Mouse (Mus musculus) gastrocnemius, adult 8-10 months (tissue): ENCODE measurements around the gene Lsmem1. TPM values are rescaled to one million over a fixed set of nuclear protein-coding genes. Genes with fewer than 3 reads are reported as not detected.
A peak's percentile ranks its signal among the peaks of the same experiment; 100 is the strongest.
"Not testable (repeated sequence)": the region's sequence is repeated elsewhere in the genome, so short reads cannot be mapped to it uniquely, and the experiment has no call there.

Experiments
- DNase-seq, 2 experiments: peaks; one replicate each; pipeline ENCODE4 v3.0.0; 2022; ENCODE audit warnings: low spot score in 2 of 2
- total RNA-seq, 4 experiments: library from RNA; stranded (reverse); gene quantifications; 2 replicates each; pipeline ENCODE4 v1.2.4; 2022

The Lsmem1 gene
- total RNA-seq, 4 experiments from 2014 or later: 64.2 to 78.9 (median 74.6) TPM

DNA sequence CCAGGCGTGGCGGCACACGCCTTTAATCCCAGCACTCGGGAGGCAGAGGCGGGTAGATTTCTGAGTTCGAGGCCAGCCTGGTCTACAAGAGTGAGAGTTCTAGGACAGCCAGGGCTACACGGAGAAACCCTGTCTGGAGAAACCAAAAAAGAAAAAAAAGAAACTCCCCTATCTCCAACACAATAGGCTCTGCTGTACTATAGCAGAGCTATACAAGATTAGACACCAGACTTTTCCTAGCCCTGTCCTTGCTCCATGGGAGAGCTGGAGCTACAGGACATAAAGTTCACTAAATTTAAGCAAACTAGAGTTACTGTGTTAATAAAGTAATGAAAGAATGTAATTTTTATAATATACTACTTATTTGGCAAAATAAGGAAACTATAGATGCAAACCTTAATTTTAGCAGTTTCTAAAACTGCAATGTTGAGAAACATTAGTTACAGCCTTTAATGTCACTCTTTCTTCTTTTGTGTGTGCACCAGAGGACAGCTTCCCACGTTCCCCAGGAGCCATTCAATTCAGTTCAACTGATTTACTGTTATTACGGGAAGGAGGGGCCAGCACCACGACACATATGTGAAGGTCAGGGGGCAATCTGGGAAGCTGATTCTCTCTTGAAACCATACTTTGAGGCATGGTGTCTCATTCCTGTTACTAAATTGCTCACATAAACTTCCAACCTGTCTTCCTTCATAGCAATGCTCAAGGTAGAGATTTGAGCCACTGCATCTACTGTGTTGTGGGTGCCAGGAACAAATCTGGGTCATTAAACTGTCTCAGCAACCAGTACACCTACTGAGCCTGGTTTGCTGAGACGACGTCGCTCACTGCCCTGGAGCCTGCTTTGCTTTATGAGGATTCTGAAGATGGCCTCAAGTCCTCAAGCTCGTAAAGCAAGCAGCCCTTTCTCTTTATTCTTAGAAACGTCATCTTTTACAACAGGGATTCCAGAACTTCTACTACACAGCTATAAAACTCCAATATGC is 15.9 kb upstream of the Lsmem1 start:
- DNase-seq: no peak

DNA sequence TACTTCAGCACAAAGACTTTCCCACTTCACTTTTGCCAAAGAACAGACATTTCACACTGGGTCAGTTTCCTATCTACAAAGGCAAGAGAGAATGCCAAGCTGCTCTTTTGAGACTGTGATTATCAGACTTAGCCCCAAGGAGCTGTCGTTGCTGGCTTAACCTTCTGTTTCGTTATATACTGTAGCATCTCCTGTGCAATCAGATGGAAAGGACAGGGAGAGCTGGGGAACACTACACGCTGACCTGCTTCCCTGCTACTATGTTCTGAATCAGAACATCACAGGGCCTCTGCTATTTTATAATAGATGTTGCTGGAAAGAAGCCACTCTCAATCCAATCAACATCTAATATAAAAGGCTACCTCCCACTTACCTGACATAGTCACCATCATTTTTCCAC is 9.8 kb upstream of the Lsmem1 start:
- no peak for DNase-seq

DNA sequence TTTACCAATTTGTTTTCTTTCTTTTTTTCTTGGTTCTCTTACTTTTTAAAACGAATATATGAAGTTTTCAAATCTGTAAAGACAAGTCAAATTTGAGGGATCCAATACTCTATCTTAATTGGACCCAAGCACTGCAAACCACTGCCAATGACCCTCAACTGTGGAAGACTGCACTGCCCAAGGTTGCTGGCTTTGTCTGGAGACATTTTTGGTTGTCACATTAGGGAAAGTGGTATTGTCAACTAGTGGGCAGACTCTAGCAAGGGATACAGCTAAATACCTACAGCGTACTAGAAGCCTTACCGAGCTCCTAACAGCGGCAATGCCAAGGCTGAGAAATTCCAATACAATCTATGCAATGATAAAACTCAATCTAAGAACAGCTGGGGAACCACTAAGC is 8.6 kb upstream of the Lsmem1 start:
- no peak for DNase-seq

DNA sequence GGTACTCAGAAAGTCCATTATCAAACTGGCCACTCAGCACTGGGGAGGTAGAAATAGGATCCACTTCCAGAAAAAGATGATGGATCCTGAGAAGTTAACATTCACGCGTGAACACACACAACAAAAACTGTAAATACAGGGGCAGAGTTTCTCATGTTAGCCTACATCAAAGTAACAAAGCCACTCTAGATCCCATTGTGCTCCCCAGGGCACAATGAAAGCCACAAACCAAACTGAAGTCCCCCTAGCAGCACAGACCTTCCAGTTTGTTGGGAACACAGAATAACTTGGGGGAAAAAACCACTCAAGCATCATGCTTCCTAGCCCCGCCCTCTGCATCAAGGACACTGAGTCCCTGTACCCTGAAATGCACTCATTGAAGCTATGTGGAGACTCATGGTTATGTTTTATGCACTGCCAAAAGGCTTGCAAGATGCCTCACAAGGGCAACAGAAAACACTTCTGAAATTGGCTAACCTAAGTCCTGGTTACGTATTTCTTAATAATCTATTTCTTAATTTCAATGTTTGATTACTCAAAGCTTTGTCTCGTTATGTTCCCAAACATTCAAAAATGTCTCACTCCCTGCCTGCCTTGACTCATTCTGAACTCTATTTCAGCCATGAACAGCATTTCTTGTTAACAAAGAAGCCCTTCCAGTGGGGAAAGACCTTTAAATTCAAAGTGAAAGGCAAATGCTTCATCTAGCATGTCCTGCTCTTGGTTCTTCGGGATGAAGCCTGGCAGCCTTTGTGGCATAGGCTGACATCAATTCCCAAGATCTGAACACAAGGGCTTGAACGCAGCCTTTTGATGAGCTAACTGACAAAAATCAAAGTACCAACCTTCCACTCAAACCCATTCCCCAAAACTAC is 3.1 kb upstream of the Lsmem1 start:
- DNase-seq: no peak

DNA sequence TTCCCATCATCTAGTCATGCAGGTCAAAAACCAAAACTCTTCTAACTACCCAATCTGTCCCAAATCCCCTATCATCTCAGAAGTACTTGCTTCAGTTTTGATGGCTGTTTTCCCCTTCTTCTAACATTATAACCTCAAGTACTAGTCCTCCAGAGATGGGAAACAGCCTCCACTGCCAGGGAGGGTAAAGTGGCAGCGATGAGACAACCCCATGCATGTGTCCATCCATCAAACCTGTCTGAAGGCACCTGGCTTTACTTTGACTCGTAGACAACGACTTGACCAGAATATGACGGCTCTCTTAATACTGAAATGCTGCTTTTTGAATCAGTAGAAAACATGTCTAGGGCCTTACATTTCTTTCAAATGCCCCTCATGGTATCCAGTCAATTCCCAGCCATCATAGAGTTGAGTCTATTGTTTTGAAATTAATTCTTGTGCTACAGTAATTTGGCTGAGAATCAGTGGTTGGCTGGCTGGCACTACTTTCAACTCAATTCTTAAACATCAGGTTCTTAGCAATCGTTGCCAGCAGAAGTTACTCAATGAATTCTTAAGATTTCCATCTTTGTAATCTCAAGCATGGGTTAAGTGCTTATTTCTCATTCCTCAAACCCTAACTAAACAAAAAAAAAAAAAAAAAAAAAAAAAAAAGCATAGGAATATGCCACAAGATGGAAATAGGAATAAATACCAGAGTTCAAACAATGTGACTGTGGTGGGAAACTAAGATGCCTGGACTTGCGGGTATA is 1.4 kb upstream of the Lsmem1 start:
- DNase-seq: no peak

DNA sequence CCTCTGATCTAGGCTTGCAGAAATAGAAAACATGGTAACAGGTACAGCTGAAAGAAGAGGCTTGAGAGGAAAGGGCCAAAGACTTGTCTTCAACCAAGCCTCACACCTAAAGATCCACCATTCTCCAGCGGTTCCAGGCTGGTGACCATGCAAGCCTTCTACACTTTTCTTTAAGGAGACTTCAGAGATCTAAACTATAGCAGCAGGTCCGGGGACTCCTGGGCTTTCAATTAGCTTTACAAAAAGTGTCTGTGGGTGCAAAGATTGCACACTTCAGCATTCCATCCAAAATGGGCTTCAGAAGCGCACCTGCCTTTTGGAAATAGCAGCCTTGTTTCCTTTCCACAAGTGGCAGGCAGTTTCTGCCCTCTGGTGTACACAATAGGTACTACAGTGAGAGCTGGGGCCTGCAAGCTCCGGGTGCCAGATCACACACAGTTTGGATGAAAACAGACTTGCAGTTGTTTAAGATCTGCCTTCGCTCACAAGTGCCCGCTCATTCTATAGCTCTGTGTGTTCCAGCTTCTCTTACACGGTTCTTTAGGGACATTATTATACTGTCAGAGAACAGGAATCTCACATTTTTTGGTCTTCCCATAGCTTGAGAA is 609 bp upstream of the Lsmem1 start:
- DNase-seq: peak; percentile 61 to 65

DNA sequence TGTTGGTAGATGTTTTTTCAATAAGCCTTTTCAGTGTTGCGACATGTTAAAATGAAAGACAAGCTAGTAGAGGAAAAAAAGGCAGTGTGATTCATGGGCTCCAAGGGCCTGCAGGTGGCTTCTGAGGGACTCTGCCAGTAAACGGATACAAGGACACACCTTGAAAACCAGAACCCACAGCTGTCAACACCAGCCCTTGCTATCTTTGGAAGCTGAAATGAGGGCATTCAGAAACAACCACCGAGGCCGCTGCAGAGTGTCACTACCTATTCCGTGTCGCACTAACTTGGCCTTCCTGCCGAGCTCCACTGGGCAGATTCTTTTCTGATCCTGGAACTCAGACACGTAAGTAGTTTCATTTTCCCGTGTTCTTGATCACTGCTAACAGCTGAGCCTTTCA is 863 bp downstream of the Lsmem1 start:
- peak; percentile 27 to 69 for DNase-seq

DNA sequence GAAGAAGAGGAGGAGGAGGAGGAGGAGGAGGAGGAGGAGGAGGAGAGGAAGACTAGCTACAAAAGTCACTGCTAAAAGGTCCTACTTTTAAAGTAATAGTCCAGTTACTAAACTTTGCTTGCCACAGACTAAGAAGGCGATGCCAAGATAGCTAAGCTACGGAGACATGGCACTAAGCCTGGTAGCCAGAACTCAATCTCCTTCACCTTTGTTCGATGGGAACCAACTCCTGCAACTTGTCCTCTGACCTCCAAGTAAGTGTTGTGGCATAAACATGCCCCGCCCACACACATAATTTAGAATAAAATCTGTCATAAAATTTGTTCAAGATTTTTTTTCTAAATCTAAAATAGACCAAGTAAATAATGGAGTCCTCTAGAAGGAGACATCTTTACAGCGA is 1.3 kb downstream of the Lsmem1 start:
- no peak for DNase-seq

DNA sequence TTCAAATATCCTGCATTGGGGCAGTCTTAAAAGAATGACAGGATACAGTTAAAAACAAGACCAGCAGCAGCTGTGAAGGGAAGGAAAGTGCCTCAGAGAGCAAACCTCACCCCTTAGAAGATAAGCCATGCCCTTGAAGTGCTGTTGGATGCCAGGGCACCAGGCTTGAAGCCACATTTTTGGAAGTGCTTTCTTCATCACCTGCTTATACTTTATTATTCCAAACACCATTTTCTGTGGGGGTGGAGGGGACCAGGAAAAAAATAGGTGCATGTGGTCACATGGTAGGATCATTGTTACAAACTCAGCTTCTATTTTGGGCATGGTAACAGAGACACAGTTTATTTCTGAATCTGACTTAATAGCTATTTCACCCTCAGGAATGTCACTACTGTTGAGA is 1.8 kb downstream of the Lsmem1 start:
- peak in 1 of 2 experiments; percentile 15 for DNase-seq

DNA sequence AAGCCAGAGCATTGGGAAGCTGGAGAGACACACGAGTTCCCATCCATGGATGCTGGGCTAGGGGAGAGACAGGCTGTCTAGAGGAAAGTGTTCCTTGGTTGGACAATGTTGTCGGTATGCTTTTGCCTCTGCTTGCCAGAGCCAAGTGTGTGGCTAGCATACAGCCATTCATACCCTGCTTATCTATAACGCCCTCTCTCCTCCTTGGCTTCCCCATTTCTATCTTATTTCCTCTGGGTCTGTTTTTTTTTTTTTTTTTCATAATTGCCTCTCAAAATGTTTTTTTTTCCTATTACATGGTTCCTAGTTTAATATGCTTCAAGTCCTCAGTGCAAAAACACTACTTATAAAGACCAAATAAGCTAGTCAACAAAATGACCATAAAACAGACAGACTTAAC is 13.8 kb downstream of the Lsmem1 start:
- DNase-seq: no peak

DNA sequence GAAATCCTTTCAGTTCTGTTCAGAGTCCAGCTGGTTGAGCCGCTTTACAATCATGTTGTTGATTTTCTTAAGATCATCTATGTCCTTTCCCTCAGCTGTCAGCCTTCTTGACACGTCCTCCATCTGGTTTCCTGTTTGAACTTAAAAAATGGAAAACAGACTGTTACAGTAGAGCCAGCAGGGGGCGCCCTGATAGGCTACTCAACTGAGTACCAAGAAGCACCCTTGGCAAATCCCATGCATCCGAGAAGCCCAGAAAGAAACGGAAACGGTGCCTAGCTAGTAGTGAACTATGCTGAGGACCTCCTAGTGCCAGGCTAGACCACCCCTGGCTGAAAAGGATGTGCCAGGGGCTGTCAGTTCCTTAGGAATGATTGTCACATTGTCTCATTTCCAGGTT is 22.2 kb downstream of the Lsmem1 start:
- DNase-seq: peak in 1 of 2 experiments; percentile 24

DNA sequence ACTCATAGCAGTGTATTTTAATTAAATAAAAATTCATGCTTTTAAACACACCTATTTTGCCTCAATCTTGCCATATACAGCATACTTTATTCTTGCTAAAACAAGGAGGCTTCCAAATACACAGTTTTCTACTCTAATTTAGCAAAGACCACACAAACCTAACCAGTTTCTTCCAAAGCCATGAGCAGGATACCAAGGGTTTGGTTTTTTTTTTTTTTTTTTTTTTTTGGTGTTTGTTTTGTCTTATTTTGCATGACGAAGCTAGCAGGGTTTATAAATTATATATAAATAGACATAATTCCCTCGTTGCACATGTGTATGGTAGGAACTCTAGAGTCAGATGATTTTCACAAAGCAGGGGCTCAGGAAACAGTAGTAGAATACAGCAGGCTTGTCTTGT is 23.1 kb downstream of the Lsmem1 start:
- no peak for DNase-seq

DNA sequence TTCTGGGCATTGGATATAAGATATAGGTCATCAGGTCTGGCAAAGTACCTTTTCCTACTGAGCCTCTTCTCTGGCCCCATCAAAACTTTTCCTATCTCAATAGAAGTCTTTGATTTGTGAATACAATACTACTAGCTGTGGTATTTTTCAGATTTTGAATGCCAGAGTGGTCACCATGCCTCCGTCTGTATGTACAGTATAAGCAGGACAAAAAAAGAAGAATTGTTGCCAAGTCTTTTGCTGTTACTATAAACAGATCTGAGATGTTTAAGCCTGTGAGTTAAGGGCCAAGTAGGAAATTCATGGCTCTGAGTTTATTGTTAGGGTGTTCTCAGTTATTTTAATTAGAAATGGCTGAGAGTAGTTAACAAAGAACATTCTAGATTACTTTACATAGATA is 24.1 kb downstream of the Lsmem1 start:
- DNase-seq: not testable (repeated sequence)

DNA sequence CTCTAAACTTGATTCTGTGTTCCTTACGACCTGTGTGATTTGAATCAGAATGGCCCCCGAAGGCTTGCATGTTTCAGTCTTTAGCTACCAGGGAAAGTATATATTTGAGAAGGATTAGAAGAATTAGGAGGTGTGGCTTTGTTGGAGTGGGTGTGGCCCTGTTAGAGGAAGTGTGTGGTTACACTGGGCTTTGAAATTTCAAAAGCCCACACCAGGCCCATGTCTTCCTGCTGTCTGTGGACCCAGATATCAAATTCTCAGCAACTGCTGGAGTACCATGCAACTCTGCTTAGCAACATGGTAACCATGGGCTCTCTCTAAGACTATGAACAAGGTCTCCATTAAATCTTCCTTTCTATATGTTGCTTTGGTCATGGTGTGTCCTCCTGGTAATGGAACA is 27.7 kb downstream of the Lsmem1 start:
- no peak for DNase-seq

DNA sequence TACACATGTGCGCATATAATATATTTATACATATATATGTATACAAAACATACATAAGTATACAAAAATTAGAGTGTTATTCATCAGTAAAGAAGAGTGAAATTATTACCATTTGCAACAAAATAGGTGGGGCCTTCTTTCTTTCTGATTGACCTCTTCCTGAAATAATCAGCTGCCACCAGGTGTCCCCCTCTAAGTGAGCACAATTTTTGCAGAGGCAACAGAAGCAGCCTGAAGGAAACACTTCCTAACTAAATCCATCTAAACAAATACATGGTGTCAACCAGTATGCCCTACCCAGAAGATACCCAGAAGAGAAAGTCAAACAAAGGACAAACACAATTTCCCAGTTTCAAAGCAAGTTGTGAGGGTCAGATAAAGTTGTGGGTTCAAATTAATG is 29.6 kb downstream of the Lsmem1 start:
- no peak for DNase-seq

DNA sequence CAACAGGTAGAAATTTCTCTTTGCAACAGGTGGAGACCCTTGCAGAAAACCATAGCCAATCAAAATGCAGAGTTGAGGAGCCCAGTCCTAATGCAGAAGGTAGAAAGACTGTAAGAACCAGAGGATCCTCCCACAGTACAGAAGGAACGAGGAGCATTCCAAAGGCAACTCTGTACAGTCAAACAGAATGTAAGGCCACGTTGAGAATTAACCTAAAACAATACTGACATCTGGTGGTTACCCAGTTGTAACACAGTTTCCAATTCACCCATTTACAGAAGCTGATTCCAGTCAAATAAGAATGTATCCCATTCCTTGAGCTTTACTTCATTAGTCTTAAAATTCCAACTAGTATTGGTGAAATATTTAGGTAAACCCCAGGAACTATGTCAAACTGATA is 34.7 kb downstream of the Lsmem1 start:
- DNase-seq: no peak

DNA sequence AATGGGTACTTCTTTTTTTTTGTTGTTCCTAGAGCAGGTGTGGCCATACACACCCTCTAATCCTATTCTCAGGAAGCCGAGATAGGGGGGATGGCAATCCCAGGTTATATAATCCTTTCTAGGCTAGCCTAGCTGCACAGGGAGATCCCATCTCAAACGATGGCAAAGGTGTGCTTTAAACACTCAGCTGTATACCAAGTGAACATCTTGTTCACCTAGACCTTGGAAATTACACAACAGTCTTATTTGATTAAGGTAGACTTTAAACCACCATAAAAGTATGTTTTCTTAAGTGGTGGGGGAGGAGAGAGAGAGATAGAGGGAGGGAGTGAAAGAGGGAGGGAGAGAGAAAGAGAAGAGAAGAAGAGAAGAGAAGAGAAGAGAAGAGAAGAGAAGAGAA is 38.5 kb downstream of the Lsmem1 start:
- DNase-seq: no peak

DNA sequence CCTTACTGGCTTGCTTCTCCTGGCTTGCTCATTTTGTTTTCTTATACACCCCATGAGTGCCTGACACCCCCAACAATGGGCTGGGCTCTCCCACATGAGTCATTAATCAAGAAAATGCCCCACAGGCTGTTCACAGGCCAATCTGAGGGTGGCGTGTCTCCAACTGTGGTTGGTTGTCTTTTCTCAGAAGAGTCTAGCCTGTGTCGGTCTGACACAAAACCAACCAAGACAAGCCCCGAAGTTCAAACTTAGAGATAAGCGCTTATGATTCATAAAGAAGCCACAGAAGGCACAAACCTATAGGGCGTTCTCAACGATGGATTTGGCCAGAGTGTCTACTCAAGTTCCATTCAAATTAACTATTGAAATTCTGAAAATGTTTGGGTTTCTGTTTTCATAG is 45.1 kb downstream of the Lsmem1 start:
- DNase-seq: no peak

DNA sequence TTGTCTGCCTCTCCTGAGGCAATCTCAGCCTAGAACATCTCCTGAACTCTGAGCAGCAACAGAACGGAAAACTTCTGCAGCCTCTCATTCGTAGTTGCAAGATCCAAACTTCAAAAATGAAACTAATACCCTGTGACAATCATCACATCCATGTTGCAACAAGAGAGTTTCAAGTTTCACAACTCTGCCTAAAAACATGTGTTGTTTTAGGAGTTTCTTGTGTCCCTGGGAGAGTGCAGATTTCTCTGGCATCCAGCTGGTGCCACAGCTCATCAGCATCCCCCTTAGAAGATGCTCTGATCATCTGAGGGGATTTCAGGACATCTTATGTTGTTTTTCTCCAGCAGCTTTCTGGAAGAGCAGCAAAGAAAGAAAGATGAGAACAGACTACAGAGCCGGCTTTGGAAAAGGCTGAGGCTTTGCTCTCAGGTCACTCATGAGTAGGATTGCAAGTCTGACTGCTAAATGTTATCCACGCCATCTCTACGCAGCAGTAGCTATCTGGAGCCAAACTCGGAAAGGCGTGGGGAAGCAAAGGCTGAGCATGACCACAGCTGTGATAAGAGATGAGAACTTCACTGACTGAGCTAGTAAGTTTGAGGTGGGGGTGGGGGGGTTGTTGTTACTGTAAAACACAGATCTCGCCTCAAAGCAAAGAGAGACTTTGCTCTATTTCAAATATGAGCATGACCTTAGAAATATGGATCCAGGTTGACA is 46.8 kb downstream of the Lsmem1 start:
- DNase-seq: no peak

DNA sequence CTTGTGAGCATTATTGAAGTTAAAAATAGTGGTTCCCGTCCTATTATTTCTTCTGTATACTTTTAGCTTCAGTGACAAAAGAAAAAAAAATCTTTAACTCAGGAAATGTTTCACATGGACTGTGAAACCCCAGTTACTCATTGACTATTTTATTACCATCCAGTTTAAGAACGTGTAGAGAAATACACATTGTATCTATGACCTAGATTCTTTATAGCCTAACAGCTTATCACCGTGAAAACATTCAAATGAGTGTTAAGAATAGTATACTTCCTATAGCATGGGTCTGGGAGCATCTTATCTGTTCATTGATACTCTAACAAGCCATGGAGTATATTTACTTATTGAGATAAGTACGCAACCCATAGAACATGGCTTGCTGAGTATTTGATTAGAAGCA is 52.0 kb downstream of the Lsmem1 start:
- no peak for DNase-seq

DNA sequence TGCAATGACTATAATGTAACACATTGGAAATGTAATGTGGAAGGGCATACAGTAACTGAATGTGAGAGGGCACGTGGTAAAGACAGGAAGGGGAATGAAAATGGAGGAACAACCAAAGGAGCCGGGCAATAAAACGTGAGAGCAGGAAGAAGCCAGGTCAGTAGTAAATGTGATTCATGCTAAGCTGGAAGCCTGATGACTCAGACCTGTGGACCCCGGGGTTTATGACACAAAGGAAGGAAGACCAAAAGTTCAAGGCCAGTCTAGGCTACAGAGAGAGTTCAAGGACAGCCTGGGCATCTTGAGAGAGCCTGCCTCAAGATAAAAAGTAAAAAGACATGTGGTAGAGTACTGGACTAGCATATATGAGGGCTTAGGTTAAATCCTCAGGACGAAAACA is 52.8 kb downstream of the Lsmem1 start:
- DNase-seq: no peak
